Mouse (Mus musculus) lung, postnatal 0 days (tissue): ENCODE results near the gene Slc13a2.

ENCODE experiments used
- CTCF ChIP-seq: IDR thresholded peaks from 2 replicates; pipeline ENCODE4 v1.5.1; 2016; ENCODE audit warnings: antibody characterized with exemption, mild to moderate bottlenecking
- EP300 ChIP-seq: IDR thresholded peaks from 2 replicates; pipeline ENCODE4 v1.6.1; 2016; ENCODE audit warnings: antibody characterized with exemption, mild to moderate bottlenecking, control low read depth

- TF ChIP-seq CTCF (peak; percentile 23; the same call in 1 of the 2 replicates), EP300 (no peak)
These were observed 612 bp downstream of the Slc13a2 start for GRCm38 (mm10) chr11:78421201-78422009.
